Mouse (Mus musculus) activated CD4-positive, CD25-positive, alpha-beta regulatory T cell (primary cell): ENCODE data around the gene Tnfsf10. TPM values are rescaled to one million over a fixed set of nuclear protein-coding genes. Genes with fewer than 3 reads are reported as not detected.

Experiments
- polyA plus RNA-seq, 2 experiments: library from polyadenylated mRNA; unstranded; fragments of 100-300 nt; shearing (Covaris generic); gene quantifications; one replicate each; pipeline ENCODE4 v1.2.1; 2017

Gene Tnfsf10
- 10 to 100 TPM in 1 of 2 experiments, 1 to 10 TPM in 1; 9.5 to 29.6 TPM for polyA plus RNA-seq

DNA sequence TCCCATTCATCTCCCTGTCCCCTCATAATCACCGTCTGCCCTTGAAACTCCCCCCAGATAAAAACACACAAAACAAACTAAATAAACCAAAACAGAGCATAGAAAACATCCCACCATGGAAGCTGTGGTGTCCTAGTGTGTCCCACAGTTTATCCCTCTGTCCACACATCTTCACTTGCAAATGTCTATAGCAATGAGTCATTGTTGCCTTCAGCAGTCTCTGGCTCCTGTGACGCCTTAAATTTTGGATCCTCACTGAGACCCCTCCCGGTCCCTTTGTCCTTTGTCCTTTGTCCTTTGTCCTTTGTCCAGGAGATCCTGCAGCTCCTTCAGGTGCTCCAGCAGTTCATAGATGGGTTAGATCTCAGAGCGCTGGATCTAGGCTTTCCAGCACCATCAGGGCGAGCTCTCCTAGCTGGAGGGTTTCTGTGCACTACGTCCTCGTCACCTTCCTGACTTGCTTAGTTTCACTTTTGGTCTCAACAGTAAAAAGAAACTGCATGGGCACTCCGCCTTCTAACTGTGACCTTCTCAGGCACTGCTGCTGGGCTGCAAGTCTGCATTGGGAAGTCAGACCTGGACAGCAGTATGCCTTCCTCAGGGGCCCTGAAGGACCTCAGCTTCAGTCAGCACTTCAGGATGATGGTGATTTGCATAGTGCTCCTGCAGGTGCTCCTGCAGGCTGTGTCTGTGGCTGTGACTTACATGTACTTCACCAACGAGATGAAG, at the start of gene Tnfsf10:
Gene Tnfsf10, plus strand, starts transcription at position 470 of the 729 bp plus-strand sequence.

DNA sequence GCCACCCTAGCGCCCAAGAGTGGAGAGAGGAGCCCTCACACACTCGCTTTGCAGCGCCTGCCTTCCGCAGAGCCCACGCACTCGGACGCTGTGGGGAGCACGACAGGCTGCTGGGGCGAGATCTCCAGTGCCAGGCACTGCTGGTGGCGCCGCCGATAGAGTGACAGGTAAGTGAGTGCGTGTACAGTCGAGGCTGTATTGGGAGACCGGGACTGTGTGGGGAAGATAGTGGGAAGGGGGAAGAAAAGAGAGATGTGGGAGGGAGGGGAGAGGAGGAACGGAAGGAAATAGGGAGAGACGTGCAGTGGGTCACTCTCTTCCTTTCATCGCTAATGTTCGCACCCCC, 54.4 kb downstream of the Tnfsf10 start, which contains the start of gene Ghsr:
Gene Ghsr, plus strand, starts transcription at position 76 of the 346 bp plus-strand sequence.

Other genes with a start within 250 kb of the Tnfsf10 start
- 10 to 100 TPM in 1 of 2 experiments, 1 to 10 TPM in 1; 8.1 to 11.0 TPM for gene Ect2, start 163.2 kb upstream of the Tnfsf10 start, polyA plus RNA-seq
- 10 to 100 TPM; 22.8 to 23.3 TPM for gene Nceh1, start 134.1 kb upstream of the Tnfsf10 start, polyA plus RNA-seq
- not detected for gene Ghsr, start 54.3 kb downstream of the Tnfsf10 start, polyA plus RNA-seq